Mouse (Mus musculus) midbrain, embryonic 16.5 days (tissue): ENCODE results near the gene Shisa5. TPM values are rescaled to one million over a fixed set of nuclear protein-coding genes. Genes with fewer than 3 reads are reported as not detected.

ENCODE experiments used
- ATAC-seq: fragments of 200-750 bp; cut with Nextera tagmentation; 2 replicates; pipeline ENCODE4 v1.8.0; 2017; ENCODE audit warnings: moderate TSS enrichment
- H3K27ac ChIP-seq: fragments of 300-500 bp; sonication (generic); 2 replicates; pipeline ENCODE4 v1.5.1; 2014; ENCODE audit warnings: mild to moderate bottlenecking, low read length, mixed read lengths
- H3K27me3 ChIP-seq: fragments of 300-500 bp; sonication (generic); 2 replicates; pipeline ENCODE4 v1.6.1; 2014; ENCODE audit warnings: low read depth, low read length, mixed read lengths; ENCODE audit not compliant: control insufficient read depth, insufficient read depth
- H3K36me3 ChIP-seq: fragments of 300-500 bp; sonication (generic); 2 replicates; pipeline ENCODE4 v1.6.1; 2014; ENCODE audit warnings: mild to moderate bottlenecking, low read length, moderate library complexity, mixed read lengths; ENCODE audit not compliant: control insufficient read depth, insufficient read depth
- H3K4me1 ChIP-seq: fragments of 300-500 bp; sonication (generic); 2 replicates; pipeline ENCODE4 v1.6.1; 2014; ENCODE audit warnings: mild to moderate bottlenecking, low read length, mixed read lengths; ENCODE audit not compliant: control insufficient read depth, insufficient read depth
- H3K4me2 ChIP-seq: fragments of 300-500 bp; sonication (generic); 2 replicates; pipeline ENCODE4 v1.6.1; 2014; ENCODE audit warnings: mild to moderate bottlenecking, low read length, mixed read lengths
- H3K4me3 ChIP-seq: fragments of 300-500 bp; sonication (generic); 2 replicates; pipeline ENCODE4 v1.5.1; 2014; ENCODE audit warnings: low read depth, mild to moderate bottlenecking, low read length, moderate library complexity, mixed read lengths
- H3K9ac ChIP-seq: fragments of 300-500 bp; sonication (generic); 2 replicates; pipeline ENCODE4 v1.6.1; 2014; ENCODE audit warnings: low read depth, low read length, mixed read lengths
- H3K9me3 ChIP-seq: fragments of 300-500 bp; sonication (generic); replicated peaks from 2 replicates; pipeline ENCODE4 v1.6.1; 2014; ENCODE audit warnings: mild to moderate bottlenecking, low read length, mixed read lengths; ENCODE audit not compliant: control insufficient read depth, poor library complexity, severe bottlenecking
- WGBS: fragments of 180-500 bp; shearing (Covaris S2); extraction: QIAGEN DNeasy Blood & Tissue Kit; methylation state at CpG from one replicate; pipeline ENCODE4 v1.1.7; 2014; 5-methylcytosine and 5-hydroxymethylcytosine counted together
- polyA plus RNA-seq: library from polyadenylated mRNA; unstranded; fragments of >200 nt; fragmentation: Nextera tagmentation; extraction: Ambion mirVana; gene quantifications from 2 replicates; pipeline ENCODE4 v1.2.1, GENCODE M21; 2015

Shisa5 gene
- polyA plus RNA-seq, 1 experiment from 2014 or later = 68.9 TPM

DNA sequence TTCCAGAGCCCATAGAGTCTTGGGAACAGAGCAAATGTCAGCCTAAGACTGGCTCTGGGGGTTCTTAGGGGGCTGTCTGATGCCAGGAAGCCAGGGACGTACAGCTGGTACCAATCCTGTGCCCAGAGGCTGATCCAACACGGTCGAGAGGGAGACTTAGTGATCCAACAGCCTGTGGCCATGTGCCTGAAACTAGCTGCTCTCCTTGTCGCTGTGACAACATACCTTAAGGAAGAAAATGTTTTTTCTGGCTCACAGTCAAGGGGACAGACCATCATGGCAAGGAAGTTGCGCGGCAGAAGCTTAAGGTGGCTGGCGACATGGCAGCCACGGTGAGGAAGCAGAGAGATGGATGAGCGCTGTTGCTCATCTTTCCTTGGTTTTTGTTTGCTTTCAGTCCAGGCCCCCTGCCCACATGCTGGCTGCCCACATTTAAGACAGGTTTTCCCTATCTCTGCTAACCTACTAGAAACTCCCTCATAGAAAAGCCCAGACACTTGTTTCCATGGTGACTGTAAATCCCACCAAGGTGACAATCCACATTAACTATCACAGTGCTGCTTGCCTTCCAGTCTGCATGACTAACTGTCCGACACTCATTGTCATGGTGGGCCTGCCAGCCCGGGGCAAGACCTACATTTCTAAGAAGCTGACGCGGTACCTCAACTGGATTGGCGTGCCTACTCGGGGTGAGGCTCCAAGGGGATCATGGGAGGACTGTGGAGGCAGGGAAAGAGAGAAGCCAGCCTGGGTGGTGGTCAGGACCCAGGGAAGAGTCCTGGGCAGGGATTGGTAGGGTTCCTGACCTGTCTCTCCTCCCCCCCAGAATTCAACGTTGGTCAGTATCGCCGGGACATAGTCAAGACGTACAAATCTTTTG, 39.8 kb upstream of the Shisa5 start:
- WGBS = 72% methylated on average over 19 of the region's 19 CpGs
- Histone ChIP-seq H3K9me3 (no peaks in the 10 kb centered on the region), H3K4me2 (peak overlapping the region; percentile 17; the same call in 1 of the 2 replicates), H3K27ac (peak overlapping the region; percentile 58), H3K27me3 (no peaks in the 10 kb centered on the region), H3K36me3 (peaks cover 4% of the 10 kb centered on the region; the same call in 1 of the 2 replicates), H3K4me1 (peaks cover 2% of the 10 kb centered on the region; the same call in 1 of the 2 replicates), H3K9ac (0 out of 2 replicates have a peak overlapping the region, but pooled peaks have one; percentile 38), H3K4me3 (no peak overlapping the region)
- ATAC-seq = 0 out of 2 replicates have a peak, but pooled peaks have one; percentile 15

DNA sequence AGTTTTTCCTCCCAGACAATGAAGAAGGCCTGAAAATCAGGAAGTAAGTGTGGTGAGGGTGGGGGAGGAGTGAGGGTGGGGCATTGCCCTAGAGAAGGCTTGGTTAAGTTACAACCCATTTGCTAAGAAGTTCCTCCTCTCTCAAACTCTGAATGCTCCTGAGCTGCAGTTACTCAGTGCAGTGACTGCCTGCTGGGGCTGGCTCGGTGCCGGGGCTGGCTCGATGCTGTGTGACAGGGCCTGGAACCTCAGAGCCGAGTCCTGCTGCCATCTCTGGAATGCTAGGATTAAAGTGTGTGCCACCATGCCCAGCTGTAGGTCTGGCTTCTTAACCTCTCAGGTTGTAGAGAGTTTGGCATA, 39.2 kb upstream of the Shisa5 start:
- no peaks in the 10 kb centered on the region for H3K9me3 ChIP-seq
- H3K27ac ChIP-seq = 0 out of 2 replicates have a peak overlapping the region, but pooled peaks have one; percentile 18
- 77% methylated on average over 4 of the region's 4 CpGs for WGBS
- no peak overlapping the region for H3K9ac ChIP-seq
- H3K4me2 ChIP-seq = no peak overlapping the region
- no peaks in the 10 kb centered on the region for H3K27me3 ChIP-seq
- no peak for ATAC-seq
- peaks cover 2% of the 10 kb centered on the region; the same call in 1 of the 2 replicates for H3K4me1 ChIP-seq
- peaks cover 4% of the 10 kb centered on the region; the same call in 1 of the 2 replicates for H3K36me3 ChIP-seq
- H3K4me3 ChIP-seq = no peak overlapping the region

DNA sequence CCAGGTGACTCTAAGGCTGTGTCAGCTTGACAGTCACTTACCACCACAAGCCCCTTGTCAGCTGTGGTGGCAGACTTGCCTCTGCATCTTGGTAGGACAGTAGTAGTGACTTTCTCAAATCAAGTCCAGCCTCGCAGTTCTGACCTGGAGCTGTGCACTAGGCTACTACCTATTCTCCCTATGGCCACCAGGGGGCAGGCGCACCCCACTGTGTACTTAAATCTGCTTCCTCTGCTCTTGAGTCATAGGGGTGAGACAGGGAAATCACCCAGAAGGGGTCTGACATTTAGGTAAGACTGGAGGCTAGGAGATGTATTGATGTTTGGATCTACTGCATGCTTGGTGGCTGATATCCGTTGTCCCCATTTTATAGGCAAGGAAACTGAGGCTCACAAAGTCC, 37.6 kb upstream of the Shisa5 start:
- Histone ChIP-seq H3K4me3 (no peak overlapping the region), H3K9ac (no peak overlapping the region), H3K36me3 (peaks cover 6% of the 10 kb centered on the region; the same call in 1 of the 2 replicates), H3K4me1 (peaks cover 2% of the 10 kb centered on the region; the same call in 1 of the 2 replicates), H3K27ac (no peak overlapping the region), H3K4me2 (no peak overlapping the region), H3K9me3 (no peaks in the 10 kb centered on the region), H3K27me3 (no peaks in the 10 kb centered on the region)
- WGBS = 12% methylated on average over 3 of the region's 3 CpGs
- no peak for ATAC-seq

DNA sequence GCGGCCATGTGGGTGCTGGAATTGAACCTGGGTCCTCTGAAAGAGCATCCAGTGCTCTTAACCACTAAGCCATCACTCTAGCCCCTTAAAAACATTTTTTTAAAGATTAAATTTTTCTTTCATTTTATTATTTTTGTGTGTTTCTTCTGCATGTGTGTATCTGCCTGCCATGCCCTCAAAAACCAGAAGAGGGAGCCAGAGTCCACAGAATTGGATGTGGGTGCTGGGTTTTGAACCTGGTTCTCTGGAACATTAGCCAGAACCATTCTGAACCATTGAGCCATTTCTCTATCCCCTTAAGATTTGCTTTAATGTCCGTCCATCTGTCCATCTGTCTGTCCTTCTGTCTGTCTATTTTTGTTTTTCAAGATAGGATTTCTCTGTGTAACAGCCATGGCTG, 35.2 kb upstream of the Shisa5 start:
- WGBS = 45% methylated on average over 2 of the region's 2 CpGs
- Histone ChIP-seq H3K9ac (no peak overlapping the region), H3K4me1 (peaks cover 2% of the 10 kb centered on the region; the same call in 1 of the 2 replicates), H3K9me3 (no peaks in the 10 kb centered on the region), H3K27me3 (no peaks in the 10 kb centered on the region), H3K4me3 (no peak overlapping the region), H3K4me2 (no peak overlapping the region), H3K27ac (no peak overlapping the region), H3K36me3 (peaks cover 17% of the 10 kb centered on the region)
- ATAC-seq = no peak

DNA sequence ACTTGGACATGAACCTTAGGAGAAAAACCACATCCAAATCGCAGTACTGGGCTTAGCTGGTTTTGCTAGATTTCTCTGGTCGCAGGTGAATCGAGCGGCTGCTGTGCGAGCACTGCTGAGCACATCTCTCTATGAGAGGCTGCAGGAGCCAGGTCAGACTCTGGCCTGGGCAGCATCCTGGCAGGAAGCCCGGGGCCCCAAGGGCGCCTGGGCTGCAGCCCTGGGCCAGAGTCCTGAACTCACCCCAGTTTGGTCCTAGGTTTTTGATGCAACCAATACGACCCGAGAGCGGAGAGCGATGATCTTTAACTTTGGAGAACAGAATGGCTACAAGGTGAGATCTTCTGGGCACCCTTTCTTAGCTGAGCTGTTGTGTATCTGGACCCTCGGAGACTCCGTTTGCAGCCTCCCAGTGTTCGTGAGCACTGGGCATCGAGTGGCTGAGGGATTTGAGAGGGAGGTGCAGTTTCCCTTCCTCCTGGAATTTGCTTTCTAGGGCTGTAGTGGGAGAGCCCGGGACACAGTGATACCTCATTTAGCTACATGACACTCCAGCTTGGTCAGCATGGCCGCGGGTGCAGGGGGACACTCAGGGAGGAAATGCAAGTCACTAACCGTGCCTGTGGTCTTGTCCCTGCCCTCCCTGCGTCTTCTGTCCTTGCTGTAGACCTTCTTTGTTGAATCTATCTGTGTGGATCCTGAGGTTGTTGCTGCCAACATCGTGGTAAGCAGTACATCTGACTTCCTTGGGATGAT, 31.2 kb upstream of the Shisa5 start:
- no peak overlapping the region for H3K4me3 ChIP-seq
- H3K4me2 ChIP-seq = no peak overlapping the region
- no peak overlapping the region for H3K9ac ChIP-seq
- 87% methylated on average over 21 of the region's 21 CpGs for WGBS
- H3K36me3 ChIP-seq = peaks cover 23% of the 10 kb centered on the region
- no peaks in the 10 kb centered on the region for H3K9me3 ChIP-seq
- no peaks in the 10 kb centered on the region for H3K4me1 ChIP-seq
- no peak overlapping the region for H3K27ac ChIP-seq
- H3K27me3 ChIP-seq = no peaks in the 10 kb centered on the region
- no peak for ATAC-seq

DNA sequence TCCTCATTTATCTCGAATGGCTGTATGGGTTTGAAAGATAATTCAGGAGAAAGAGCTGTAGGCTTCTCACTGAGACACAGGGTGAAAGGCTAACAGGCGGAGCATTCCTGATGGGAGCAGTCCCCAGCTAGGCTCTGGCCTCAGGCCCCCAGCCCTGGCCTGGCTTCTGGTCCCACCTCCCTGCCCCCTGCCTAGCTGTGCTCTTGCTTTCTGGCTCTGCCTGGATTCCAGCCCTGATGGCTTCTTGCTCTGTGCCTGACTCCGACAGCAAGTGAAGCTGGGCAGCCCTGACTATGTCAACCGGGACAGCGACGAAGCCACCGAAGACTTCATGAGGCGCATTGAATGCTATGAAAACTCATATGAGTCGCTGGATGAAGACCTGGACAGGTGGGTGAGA, 30.3 kb upstream of the Shisa5 start:
- H3K27ac ChIP-seq = no peak overlapping the region
- no peak overlapping the region for H3K4me3 ChIP-seq
- H3K4me1 ChIP-seq = no peaks in the 10 kb centered on the region
- H3K4me2 ChIP-seq = no peak overlapping the region
- no peaks in the 10 kb centered on the region for H3K27me3 ChIP-seq
- no peak overlapping the region for H3K9ac ChIP-seq
- no peaks in the 10 kb centered on the region for H3K9me3 ChIP-seq
- H3K36me3 ChIP-seq = peaks cover 22% of the 10 kb centered on the region
- WGBS = 82% methylated on average over 9 of the region's 9 CpGs
- no peak for ATAC-seq

DNA sequence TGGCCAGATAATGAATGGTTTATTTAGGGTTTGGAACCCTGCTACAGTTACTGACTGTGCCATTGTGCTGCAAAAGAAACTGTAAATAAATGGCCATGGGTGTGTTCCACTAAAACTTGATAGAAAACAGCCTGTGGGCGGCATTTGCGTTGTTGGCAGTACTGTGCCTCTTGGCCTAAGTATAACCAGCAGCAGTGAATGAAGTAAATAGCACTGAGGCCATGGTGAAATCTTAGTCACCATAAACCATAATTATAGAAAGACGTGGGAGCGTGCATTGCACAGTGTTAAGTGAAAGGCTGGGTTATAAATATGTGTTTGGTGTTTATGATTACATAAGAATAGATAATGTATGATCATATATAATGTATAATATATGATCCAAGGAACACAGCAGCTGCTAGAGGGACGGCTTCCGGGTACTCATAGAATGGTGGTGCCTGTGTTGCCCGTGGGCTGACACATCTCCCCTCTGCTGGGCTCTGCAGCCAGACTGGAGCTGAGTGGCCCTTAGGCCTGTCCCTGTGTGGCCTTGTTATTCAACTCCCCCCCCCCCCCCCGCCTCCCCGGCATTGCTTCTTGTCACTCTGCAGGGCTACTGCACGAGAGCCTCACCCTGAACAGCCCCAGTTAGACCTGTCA, 29.2 kb upstream of the Shisa5 start:
- H3K4me3 ChIP-seq = no peak overlapping the region
- 73% methylated on average over 10 of the region's 10 CpGs for WGBS
- H3K36me3 ChIP-seq = peaks cover 25% of the 10 kb centered on the region
- H3K9ac ChIP-seq = peak overlapping the region; percentile 10; the same call in 1 of the 2 replicates
- H3K4me1 ChIP-seq = no peaks in the 10 kb centered on the region
- ATAC-seq = no peak
- no peak overlapping the region for H3K4me2 ChIP-seq
- H3K27me3 ChIP-seq = no peaks in the 10 kb centered on the region
- H3K9me3 ChIP-seq = no peaks in the 10 kb centered on the region
- no peak overlapping the region for H3K27ac ChIP-seq

DNA sequence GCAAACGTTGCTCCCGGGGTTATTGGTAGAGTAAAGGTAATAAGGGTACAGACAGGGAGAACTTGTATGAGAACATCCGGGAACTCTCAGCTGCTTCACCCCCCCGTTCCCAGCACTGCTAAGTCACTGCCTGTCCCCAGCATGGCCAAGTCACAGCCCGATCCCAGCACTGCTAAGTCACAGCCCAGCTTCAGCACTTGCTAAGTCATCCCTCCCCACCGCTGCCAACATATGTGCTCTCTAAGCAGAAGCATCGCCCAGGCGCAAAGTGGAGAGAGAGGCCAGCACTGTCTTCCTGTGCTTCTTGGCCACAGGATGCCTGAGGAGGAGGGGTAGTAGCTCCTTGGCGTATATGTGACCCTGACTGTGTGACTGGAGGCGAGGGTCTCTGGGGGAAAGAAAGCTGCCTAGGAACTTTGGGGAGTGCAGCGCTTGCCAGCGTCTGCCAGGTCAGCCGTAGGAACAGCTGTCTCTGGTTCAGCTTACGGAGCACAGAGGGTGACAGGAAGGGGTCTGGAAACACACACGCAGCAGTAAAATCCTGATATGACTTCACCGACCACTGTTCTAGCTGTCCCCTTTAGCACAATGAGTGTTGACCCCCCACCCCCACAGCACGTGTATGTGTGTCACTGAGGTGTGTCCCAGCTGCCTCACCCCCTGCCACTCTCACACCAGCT, 28.6 kb upstream of the Shisa5 start:
- no peak for ATAC-seq
- peaks cover 25% of the 10 kb centered on the region for H3K36me3 ChIP-seq
- 66% methylated on average over 17 of the region's 17 CpGs for WGBS

More for the DNA sequence above, 28.6 kb upstream of the Shisa5 start:
- Histone ChIP-seq H3K27ac (no peak overlapping the region), H3K4me2 (no peak overlapping the region), H3K9me3 (no peaks in the 10 kb centered on the region), H3K9ac (no peak overlapping the region), H3K4me1 (no peaks in the 10 kb centered on the region), H3K4me3 (no peak overlapping the region), H3K27me3 (no peaks in the 10 kb centered on the region)
